Mouse (Mus musculus): ENCODE results near the gene Gm45015.

DNA sequence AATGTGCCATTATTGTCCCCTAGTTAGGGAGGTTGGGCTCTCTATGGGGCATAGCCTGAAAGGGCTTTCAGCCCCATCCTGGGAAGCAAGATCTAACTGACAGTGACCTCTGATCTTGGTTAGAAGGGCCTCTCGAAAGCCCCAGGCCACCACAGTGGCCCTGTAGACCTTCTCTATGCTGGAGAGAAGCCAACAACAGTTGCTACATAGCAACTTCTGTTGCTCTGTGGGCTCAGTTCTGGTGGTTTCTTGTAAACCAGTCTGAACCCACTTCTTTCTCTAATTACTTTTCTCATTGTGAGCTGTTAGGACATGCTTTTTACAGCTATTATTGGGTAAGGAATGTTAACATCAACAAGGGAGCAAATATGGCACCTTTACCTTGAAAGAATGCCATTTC lies 20.1 kb upstream of the Gm45015 start:
- TF ChIP-seq CTCF (conservative IDR thresholded peaks at IDR 0.05; ENCODE audit: low read length) (no peak), POU5F1 (IDR thresholded peaks at IDR 0.05; ENCODE audit: borderline replicate concordance, low read length) (no peak)
